Mouse (Mus musculus) lung, embryonic 14.5 days (tissue): ENCODE measurements around the gene Arap1. TPM values are rescaled to one million over a fixed set of nuclear protein-coding genes. Genes with fewer than 3 reads are reported as not detected.

Experiments
- ATAC-seq: fragments of 200-750 bp; cut with Nextera tagmentation; 2 replicates; pipeline ENCODE4 v1.8.0; 2017; ENCODE audit warnings: mild to moderate bottlenecking, moderate TSS enrichment, moderate library complexity; ENCODE audit not compliant: insufficient read depth
- DNase-seq: peaks from one replicate; pipeline ENCODE4 v3.0.0-alpha.2; 2015
- H3K27ac ChIP-seq: fragments of 300-500 bp; sonication (generic); 2 replicates; pipeline ENCODE4 v1.5.1; 2014; ENCODE audit warnings: low read depth, mild to moderate bottlenecking, moderate library complexity
- H3K27me3 ChIP-seq: fragments of 300-500 bp; sonication (generic); 2 replicates; pipeline ENCODE4 v1.6.1; 2014; ENCODE audit warnings: low read length, control low read depth; ENCODE audit not compliant: insufficient read depth
- H3K36me3 ChIP-seq: fragments of 300-500 bp; sonication (generic); 2 replicates; pipeline ENCODE4 v1.6.1; 2014; ENCODE audit warnings: control low read depth; ENCODE audit not compliant: insufficient read depth
- H3K4me1 ChIP-seq: fragments of 300-500 bp; sonication (generic); 2 replicates; pipeline ENCODE4 v1.6.1; 2014; ENCODE audit warnings: antibody characterized with exemption, control low read depth; ENCODE audit not compliant: insufficient read depth
- H3K4me2 ChIP-seq: fragments of 300-500 bp; sonication (generic); 2 replicates; pipeline ENCODE4 v1.6.1; 2014; ENCODE audit warnings: mild to moderate bottlenecking
- H3K4me3 ChIP-seq: fragments of 300-500 bp; sonication (generic); 2 replicates; pipeline ENCODE4 v1.5.1; 2014; ENCODE audit warnings: low read depth, low read length
- H3K9ac ChIP-seq: fragments of 300-500 bp; sonication (generic); 2 replicates; pipeline ENCODE4 v1.6.1; 2014
- H3K9me3 ChIP-seq: fragments of 300-500 bp; sonication (generic); 2 replicates; pipeline ENCODE4 v1.6.1; 2016; ENCODE audit warnings: low read depth, low read length, control low read depth
- CTCF ChIP-seq: IDR thresholded peaks from 2 replicates; pipeline ENCODE4 v1.5.1; 2016; ENCODE audit warnings: antibody characterized with exemption, low read depth
- WGBS: fragments of 180-500 bp; shearing (Covaris S2); extraction: QIAGEN DNeasy Blood & Tissue Kit; methylation state at CpG from one replicate; pipeline ENCODE4 v1.1.7; 2014; 5-methylcytosine and 5-hydroxymethylcytosine counted together
- polyA plus RNA-seq: library from polyadenylated mRNA; unstranded; fragments of >200 nt; fragmentation: Nextera tagmentation; extraction: Ambion mirVana; gene quantifications from 2 replicates; pipeline ENCODE4 v1.2.1, GENCODE M21; 2014

Arap1 gene
- polyA plus RNA-seq, 1 experiment from 2014 or later, result 122 TPM

DNA sequence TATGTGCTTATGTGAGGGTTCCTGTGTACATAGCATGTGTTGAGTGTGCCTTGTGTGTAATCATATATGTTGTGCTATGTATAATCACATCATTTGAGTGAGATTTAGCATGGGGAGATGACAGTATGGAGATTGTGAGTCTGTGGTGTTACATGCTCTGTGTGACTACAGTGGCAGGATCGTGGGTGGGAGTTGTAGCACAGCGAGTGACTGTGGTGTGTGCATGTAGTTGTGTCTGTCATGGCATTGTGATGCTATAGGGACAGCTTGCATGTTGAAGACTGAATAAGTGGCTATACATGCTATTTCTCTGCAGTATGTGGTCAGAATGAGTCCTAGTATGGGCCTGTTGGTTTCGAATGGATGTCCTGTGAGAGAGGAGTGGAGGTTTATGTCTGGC, 104.8 kb downstream of the Arap1 start:
- TF ChIP-seq CTCF, result no peak
- DNase-seq, result no peak
- ATAC-seq, result no peak
- Histone ChIP-seq H3K4me2 (peak overlapping the region; percentile 99), H3K9ac (no peak overlapping the region), H3K4me3 (peak overlapping the region; percentile 54; the same call in 1 of the 2 replicates), H3K27me3 (peaks cover 16% of the 10 kb centered on the region; the same call in 1 of the 2 replicates), H3K4me1 (no peaks in the 10 kb centered on the region), H3K27ac (no peak overlapping the region), H3K9me3 (no peaks in the 10 kb centered on the region), H3K36me3 (no peaks in the 10 kb centered on the region)
- WGBS, result 85% methylated on average over 3 of the region's 3 CpGs

DNA sequence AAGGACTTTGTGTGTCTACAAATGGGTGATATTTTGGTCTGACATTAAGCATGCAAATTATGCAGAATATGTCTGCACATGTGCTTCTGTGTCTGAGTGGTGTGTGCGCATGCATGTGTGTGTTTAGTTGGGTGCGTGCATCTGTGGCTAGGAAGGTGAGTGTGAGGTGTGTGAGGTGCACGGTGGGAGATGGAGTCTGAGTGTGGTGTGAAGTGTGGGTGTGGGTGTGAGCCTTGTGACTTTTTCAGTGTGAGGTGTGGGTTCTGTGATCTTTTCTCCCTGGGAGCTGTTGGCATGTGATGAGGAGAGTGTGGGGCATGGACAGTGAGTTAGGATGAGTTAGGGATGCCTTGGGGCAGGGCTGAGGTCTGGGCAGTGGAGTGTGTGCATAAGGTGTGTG, 105.4 kb downstream of the Arap1 start:
- Histone ChIP-seq H3K36me3 (no peaks in the 10 kb centered on the region), H3K9me3 (no peaks in the 10 kb centered on the region), H3K4me2 (peak overlapping the region; percentile 99), H3K27ac (no peak overlapping the region), H3K9ac (no peak overlapping the region), H3K4me3 (no peak overlapping the region), H3K27me3 (peaks cover 16% of the 10 kb centered on the region; the same call in 1 of the 2 replicates), H3K4me1 (no peaks in the 10 kb centered on the region)
- DNase-seq (no peak), ATAC-seq (no peak)
- 79% methylated on average over 3 of the region's 3 CpGs for WGBS
- TF ChIP-seq CTCF, result no peak

DNA sequence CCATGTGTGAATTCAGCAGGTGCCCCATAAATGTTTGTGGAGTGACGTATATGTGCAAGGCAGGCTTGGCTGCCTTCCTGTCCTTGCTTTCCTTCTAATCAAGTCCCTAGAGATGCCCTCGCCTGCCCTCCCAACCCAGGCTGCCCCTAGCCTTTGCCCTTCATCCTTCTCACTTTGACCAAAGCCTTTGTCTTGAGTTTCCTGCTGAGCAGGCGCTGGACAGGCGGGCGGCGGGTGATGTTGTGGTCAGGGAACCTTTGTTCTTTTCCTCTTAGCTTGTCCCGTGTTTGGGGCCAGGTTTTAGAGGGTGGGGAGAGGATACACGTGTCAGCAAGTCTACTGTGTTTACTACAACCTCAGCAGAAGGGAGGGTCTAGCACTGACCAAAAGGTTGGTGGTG, 105.9 kb downstream of the Arap1 start:
- no peak overlapping the region for H3K4me2 ChIP-seq
- H3K36me3 ChIP-seq, result no peaks in the 10 kb centered on the region
- no peak overlapping the region for H3K27ac ChIP-seq
- ATAC-seq (no peak), DNase-seq (no peak)
- peaks cover 16% of the 10 kb centered on the region; the same call in 1 of the 2 replicates for H3K27me3 ChIP-seq
- H3K4me3 ChIP-seq, result no peak overlapping the region
- H3K9me3 ChIP-seq, result no peaks in the 10 kb centered on the region
- H3K4me1 ChIP-seq, result no peaks in the 10 kb centered on the region
- no peak for TF ChIP-seq CTCF
- no peak overlapping the region for H3K9ac ChIP-seq
- 35% methylated on average over 8 of the region's 8 CpGs for WGBS

DNA sequence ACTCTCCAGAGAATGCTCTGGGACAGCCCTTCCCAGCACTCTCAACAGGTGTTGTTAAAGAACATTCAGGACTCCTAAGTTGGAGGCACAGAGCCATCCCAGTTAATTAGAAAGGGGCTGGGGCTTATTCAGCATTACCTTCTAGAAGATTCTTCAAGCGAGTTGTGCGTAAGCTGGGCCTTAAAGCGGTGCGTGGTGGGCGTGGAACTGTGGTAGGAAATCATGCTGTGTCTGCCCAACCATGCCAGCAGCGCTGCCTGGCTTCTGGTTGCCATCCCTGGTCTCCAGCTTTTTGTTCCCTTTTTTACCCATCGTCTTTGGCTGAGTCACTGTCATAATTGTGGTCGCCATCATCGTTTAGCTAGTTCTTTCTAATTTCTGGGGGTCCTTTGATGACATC, 106.6 kb downstream of the Arap1 start:
- Histone ChIP-seq H3K4me2 (no peak overlapping the region), H3K36me3 (no peaks in the 10 kb centered on the region), H3K4me3 (no peak overlapping the region), H3K9me3 (no peaks in the 10 kb centered on the region), H3K4me1 (no peaks in the 10 kb centered on the region; the same call in 1 of the 2 replicates), H3K27me3 (peaks cover 16% of the 10 kb centered on the region; the same call in 1 of the 2 replicates), H3K27ac (no peak overlapping the region), H3K9ac (no peak overlapping the region)
- DNase-seq, result no peak
- no peak for TF ChIP-seq CTCF
- ATAC-seq, result no peak
- WGBS, result 83% methylated on average over 9 of the region's 9 CpGs

DNA sequence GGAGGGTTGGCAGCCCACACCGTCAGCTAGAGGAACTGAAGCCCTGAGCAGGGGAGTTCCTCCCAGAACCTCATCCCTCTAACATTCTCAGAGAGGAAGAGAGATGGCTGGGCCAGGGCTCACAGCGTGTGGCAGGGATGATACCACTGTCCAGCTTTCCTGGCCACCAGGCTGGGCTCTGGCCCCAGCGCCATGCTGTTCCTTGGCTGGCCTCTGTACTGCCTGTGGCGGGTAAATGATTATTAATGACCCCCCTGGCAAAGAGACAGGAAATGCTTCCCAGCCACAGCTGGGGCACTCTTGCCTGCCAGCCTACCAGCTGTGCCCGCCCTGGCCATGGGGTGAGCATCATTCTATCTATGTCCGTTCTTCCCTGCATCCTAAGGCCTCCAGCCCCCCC, 107.3 kb downstream of the Arap1 start:
- TF ChIP-seq CTCF, result no peak
- DNase-seq, result no peak
- Histone ChIP-seq H3K9me3 (no peaks in the 10 kb centered on the region), H3K9ac (no peak overlapping the region), H3K27me3 (peaks cover 20% of the 10 kb centered on the region; the same call in 1 of the 2 replicates), H3K4me3 (no peak overlapping the region), H3K27ac (no peak overlapping the region), H3K36me3 (no peaks in the 10 kb centered on the region), H3K4me2 (no peak overlapping the region), H3K4me1 (no peaks in the 10 kb centered on the region; the same call in 1 of the 2 replicates)
- ATAC-seq, result no peak
- WGBS, result 70% methylated on average over 6 of the region's 6 CpGs

DNA sequence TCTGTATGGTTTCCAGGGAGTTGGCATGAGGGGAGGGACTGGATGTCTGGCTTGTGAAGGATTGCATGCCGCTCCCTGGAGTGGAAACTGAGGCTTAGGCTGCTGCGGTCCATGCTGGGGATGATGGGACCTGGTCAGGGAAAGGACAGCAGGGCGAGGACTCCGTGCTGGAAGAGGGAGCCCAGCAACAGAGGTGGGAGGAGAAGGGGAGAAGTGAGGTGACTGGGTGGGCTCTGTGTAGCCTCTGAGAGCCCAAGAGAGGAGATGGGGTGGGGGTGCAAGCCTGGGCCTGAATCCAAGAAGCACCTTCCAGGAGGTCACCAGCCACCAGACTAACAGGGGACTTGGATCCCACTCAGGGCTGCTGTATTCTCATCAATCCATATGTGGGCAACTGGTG, 108.5 kb downstream of the Arap1 start:
- H3K36me3 ChIP-seq, result no peaks in the 10 kb centered on the region
- H3K4me2 ChIP-seq, result no peak overlapping the region
- H3K9me3 ChIP-seq, result no peaks in the 10 kb centered on the region
- H3K4me3 ChIP-seq, result no peak overlapping the region
- no peaks in the 10 kb centered on the region; the same call in 1 of the 2 replicates for H3K4me1 ChIP-seq
- TF ChIP-seq CTCF, result no peak
- ATAC-seq (no peak), DNase-seq (no peak)
- no peak overlapping the region for H3K27ac ChIP-seq
- H3K27me3 ChIP-seq, result peaks cover 18% of the 10 kb centered on the region; the same call in 1 of the 2 replicates
- 66% methylated on average over 4 of the region's 4 CpGs for WGBS
- no peak overlapping the region for H3K9ac ChIP-seq

DNA sequence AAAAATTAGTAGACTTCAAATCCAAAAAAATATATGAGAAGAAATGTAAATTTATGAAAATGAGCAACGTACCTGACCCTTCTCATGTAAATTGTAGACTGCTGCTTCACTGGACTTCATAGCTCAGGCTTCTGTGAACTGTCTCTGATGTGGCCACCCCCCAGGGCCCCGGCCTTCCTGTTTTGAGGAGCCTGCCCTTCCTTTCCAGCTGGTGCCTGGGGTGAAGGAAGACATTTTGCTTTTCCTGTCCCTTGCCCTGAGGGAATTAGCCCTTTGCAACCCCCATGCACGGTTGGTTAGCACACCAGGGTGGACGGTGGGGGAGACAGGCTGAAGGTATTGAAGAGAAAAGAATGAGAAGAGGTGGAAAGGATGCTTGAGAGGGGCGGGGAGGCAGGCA, 108.9 kb downstream of the Arap1 start:
- no peak for TF ChIP-seq CTCF
- Histone ChIP-seq H3K36me3 (no peaks in the 10 kb centered on the region), H3K4me2 (no peak overlapping the region), H3K27ac (no peak overlapping the region), H3K9ac (no peak overlapping the region), H3K27me3 (peaks cover 14% of the 10 kb centered on the region; the same call in 1 of the 2 replicates), H3K9me3 (no peaks in the 10 kb centered on the region), H3K4me1 (no peaks in the 10 kb centered on the region; the same call in 1 of the 2 replicates), H3K4me3 (no peak overlapping the region)
- DNase-seq (no peak), ATAC-seq (no peak)
- WGBS, result 39% methylated on average over 5 of the region's 5 CpGs
